Mouse (Mus musculus): ENCODE data around the gene Wdr62.

Wdr62 gene

DNA sequence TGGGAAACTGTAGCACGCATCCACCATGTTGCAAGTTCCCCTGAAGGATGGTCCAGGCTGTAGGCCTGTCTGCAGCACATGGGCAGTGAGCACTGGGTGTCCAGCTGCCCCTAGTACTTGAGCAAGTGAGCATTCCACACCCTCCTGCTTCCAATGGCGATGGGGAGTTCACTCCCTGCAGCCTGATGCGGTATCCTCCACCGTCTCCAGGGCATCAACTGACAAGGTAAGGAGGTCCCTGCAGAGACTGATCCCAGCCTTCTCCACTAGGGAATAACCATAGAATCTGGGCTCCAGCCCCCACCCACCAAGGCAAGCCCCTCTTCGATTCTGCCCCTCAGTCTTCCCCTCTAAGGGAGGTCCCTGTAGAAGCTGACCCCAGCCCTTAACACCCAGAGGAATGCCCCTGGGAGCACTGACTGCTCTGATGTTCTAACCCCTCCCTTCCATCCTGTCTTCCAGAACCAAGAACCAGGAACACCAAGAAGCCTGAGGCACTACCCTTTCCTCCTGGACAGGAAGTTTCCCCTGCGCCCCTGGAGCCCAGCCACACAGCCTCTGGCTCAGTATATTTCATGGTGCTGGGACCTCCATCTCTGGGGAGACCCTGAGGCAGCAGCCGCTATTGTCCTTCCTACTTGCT lies 9.0 kb upstream of the Wdr62 start:
- no peaks in the 10 kb centered on the region for H3K36me3 ChIP-seq (ENCODE audit: control insufficient read depth, insufficient read depth, low read length, poor library complexity, severe bottlenecking)
- H3K27me3 ChIP-seq (ENCODE audit: control insufficient read depth, insufficient read depth, low read length, poor library complexity, severe bottlenecking): 0 out of 2 replicates have a peak, but pooled peaks cover 1% of the 10 kb centered on the region
- DNase-seq (ENCODE audit: low read depth, low spot score): no peak

DNA sequence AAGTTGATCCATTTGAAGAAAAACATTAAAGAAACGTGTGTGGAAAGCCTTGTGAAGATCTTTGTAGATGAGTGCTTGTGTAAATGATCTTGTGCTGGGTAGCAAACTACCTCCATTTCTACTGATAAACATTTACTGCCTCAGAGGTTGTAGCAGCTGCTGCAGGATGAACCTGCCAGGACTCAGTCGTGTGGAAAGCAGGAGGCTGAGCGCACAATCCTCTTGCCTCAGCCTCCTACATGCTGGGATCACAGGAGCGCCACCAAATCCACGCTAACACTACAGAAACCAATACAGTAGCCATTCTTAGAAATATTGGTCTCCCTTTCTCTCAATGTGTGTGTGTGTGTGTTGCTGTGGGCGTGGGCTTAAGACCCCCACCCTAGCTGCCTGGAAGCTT lies 7.8 kb upstream of the Wdr62 start:
- H3K27me3 ChIP-seq (ENCODE audit: control insufficient read depth, insufficient read depth, low read length, poor library complexity, severe bottlenecking): 0 out of 2 replicates have a peak, but pooled peaks cover 1% of the 10 kb centered on the region
- H3K36me3 ChIP-seq (ENCODE audit: control insufficient read depth, insufficient read depth, low read length, poor library complexity, severe bottlenecking): no peaks in the 10 kb centered on the region

DNA sequence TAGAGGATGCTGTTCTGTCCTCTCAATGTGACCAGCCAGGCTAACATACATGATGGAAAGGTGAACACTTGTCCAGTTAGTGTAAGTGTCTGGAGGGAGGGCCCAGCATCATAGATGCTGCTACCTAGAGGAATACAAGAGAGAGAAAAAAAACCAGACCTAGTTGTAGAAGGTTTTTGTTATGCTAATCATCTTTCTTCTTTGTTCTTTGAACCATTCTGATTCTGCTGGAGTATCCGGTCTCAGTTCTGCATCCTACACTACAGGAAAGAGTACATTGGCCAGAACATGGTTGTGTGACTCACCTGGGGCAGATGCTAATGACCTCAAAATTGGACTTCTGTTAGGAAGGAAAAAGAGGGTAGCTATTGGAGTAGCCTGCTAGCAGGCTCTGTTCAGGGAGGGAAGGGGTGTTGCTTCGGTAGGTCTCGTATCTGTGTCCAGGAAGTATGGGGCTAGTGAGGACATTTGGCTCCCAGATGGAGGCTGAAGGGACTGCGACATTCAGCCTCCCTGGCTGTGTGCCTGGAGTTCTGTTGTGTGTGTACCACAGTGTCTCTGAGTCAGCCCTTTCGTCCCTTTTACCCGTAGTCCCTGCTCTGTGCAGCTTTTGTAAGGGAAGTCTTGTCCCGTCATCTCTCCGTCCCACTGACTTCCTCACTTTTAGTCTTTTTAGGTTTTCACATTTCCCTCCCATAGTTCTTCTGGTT lies 6.6 kb upstream of the Wdr62 start:
- H3K27me3 ChIP-seq (ENCODE audit: control insufficient read depth, insufficient read depth, low read length, poor library complexity, severe bottlenecking): 0 out of 2 replicates have a peak, but pooled peaks cover 1% of the 10 kb centered on the region
- H3K36me3 ChIP-seq (ENCODE audit: control insufficient read depth, insufficient read depth, low read length, poor library complexity, severe bottlenecking): no peaks in the 10 kb centered on the region
- no peak for DNase-seq (ENCODE audit: low read depth, low spot score)

More for the DNA sequence above, 7.8 kb upstream of the Wdr62 start:
- no peak for DNase-seq (ENCODE audit: low read depth, low spot score)

DNA sequence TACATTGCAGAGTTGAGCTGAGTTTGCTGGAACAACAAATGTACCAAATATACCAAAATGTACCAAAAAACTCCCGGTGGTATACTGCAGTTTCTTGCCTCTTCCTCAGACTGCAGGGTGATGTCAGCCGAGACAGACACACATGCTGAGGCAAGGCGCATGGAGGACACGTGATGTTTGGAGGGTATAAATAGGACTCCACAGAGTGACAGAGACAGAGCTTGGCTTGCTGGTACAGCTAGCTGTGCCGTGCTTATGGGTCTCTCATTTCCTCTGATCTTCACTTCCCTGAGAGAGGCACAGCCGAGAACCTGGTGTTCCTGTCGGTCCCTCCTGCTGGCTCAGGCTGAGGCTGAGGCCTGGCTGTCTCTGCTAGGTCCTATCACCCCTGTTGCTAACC lies 2.5 kb upstream of the Wdr62 start:
- H3K27me3 ChIP-seq (ENCODE audit: control insufficient read depth, insufficient read depth, low read length, poor library complexity, severe bottlenecking): no peaks in the 10 kb centered on the region
- no peak for DNase-seq (ENCODE audit: low read depth, low spot score)
- H3K36me3 ChIP-seq (ENCODE audit: control insufficient read depth, insufficient read depth, low read length, poor library complexity, severe bottlenecking): no peaks in the 10 kb centered on the region

DNA sequence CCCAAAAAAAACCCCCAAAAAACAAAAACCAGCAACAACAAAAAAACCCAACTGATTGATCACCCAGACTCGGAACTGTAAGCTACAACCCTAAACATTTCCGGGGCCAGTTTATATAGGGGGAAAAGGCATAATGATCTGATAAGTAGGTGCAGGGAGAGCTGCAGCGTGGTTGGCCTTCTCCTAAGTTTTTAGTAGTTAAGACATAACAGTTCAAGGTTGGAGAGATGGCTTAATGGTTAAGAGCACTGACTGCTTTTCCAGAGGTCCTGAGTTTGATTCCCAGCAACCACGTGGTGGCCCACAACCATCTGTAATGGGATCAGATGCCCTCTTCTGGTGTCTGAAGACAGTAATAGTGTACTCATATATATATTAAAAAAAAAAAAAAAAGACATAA lies 1.3 kb upstream of the Wdr62 start:
- Histone ChIP-seq H3K36me3 (ENCODE audit: control insufficient read depth, insufficient read depth, low read length, poor library complexity, severe bottlenecking) (no peaks in the 10 kb centered on the region), H3K27me3 (ENCODE audit: control insufficient read depth, insufficient read depth, low read length, poor library complexity, severe bottlenecking) (no peaks in the 10 kb centered on the region)
- no peak for DNase-seq (ENCODE audit: low read depth, low spot score)

DNA sequence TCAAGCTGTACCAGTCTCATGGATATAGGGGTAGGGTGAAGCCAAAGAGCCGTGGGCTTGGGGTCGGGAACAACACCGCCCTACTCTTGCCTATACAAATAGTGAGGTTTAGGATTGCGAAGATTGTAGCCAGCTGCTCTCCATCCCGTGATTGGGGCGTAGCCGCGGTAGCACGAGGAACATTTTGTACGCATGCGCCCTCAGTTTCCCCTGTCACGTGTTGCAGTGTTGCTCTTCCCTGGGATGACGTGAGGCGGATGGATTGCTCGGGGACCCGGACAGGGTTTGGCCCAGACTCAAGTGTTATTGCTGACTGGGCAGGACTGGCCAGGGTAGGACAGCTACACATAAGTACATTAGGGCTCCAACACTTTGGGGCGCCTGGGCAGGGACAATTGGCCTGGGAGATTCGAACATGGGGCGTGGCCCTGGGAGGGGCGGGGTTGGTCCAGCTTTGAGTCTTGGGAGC lies 485 bp upstream of the Wdr62 start:
- Histone ChIP-seq H3K36me3 (ENCODE audit: control insufficient read depth, insufficient read depth, low read length, poor library complexity, severe bottlenecking) (no peaks in the 10 kb centered on the region), H3K27me3 (ENCODE audit: control insufficient read depth, insufficient read depth, low read length, poor library complexity, severe bottlenecking) (no peaks in the 10 kb centered on the region)
- peak; percentile 93 for DNase-seq (ENCODE audit: low read depth, low spot score)

DNA sequence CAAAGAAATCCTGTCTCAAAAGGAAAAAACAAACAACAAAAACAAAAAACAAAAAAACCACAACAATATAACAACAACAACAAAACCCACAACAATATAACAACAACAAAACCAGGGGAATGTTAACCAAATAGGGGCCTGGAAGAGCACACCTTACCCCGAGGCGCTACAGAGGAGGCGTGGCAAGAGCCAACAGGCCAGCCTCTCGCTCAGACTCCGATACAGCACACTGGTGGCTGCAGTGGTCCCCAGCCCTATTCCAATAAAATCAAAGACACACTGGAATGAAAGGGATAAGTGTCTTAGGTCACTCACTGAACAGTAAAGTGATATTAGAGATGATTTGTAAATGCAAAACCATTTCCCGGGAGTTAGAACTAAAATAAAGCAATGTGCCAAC lies 683 bp downstream of the Wdr62 start:
- no peaks in the 10 kb centered on the region for H3K27me3 ChIP-seq (ENCODE audit: control insufficient read depth, insufficient read depth, low read length, poor library complexity, severe bottlenecking)
- no peak for DNase-seq (ENCODE audit: low read depth, low spot score)
- no peaks in the 10 kb centered on the region for H3K36me3 ChIP-seq (ENCODE audit: control insufficient read depth, insufficient read depth, low read length, poor library complexity, severe bottlenecking)

DNA sequence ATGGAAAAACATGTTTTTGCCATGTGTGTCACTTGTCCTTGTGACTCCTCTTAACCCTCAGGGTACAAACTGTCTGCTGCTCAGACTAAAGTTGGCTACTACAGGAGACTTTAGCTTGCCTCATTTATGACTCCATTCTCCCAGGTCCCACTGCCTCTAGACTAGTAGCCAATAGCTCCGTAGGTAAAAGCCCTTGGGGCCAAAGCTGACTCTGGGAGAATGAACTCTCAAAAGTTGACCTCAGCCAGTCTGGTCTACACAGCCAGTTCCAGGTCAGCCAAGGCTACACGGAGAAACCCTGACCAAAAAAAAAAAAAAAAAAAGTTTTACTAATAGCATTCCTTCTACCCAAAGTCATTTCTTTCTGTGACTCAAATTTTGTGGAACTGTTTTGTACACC lies 1.3 kb downstream of the Wdr62 start:
- H3K27me3 ChIP-seq (ENCODE audit: control insufficient read depth, insufficient read depth, low read length, poor library complexity, severe bottlenecking): no peaks in the 10 kb centered on the region
- DNase-seq (ENCODE audit: low read depth, low spot score): no peak
- H3K36me3 ChIP-seq (ENCODE audit: control insufficient read depth, insufficient read depth, low read length, poor library complexity, severe bottlenecking): no peaks in the 10 kb centered on the region

DNA sequence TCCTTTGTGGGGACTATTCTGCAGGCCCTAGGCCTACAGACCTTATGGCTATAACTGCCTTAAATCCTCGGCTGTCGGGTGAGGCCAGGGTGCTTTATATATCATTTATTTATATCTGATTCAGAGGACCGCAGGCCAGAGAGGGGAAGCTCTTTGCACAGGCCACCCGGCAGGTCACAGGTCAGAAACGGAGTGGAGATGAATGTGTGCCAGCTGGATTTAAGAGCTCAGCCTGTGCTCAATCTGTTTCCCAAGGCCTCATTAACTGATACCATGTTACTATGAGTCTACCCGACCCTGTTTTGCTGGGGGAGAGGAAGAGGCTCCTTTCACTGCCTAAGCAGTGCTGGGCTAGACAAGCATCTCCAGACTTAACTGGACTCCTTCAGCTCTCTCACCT lies 5.8 kb downstream of the Wdr62 start:
- H3K36me3 ChIP-seq (ENCODE audit: control insufficient read depth, insufficient read depth, low read length, poor library complexity, severe bottlenecking): no peaks in the 10 kb centered on the region
- H3K27me3 ChIP-seq (ENCODE audit: control insufficient read depth, insufficient read depth, low read length, poor library complexity, severe bottlenecking): no peaks in the 10 kb centered on the region
- no peak for DNase-seq (ENCODE audit: low read depth, low spot score)

DNA sequence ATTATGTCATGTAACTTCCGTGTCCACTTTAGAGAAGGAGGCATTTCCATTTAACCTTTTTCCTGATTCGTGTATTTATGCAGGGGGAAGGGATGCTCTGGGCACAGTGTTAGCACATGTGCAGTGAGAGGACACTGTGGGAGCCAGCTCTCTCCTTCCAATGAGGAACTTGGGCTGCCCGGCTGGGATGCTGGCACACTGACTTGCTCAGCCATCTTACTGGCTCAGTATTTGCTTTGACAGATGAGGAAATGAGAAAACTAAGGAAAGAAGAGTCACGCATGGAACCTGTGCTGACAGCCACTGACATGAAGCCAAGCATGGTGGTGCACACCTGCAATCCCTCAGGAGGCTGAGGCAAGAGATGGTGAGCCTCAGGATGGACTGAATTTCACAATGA lies 10.6 kb downstream of the Wdr62 start:
- H3K36me3 ChIP-seq (ENCODE audit: control insufficient read depth, insufficient read depth, low read length, poor library complexity, severe bottlenecking): no peaks in the 10 kb centered on the region
- DNase-seq (ENCODE audit: low read depth, low spot score): no peak
- H3K27me3 ChIP-seq (ENCODE audit: control insufficient read depth, insufficient read depth, low read length, poor library complexity, severe bottlenecking): no peaks in the 10 kb centered on the region

DNA sequence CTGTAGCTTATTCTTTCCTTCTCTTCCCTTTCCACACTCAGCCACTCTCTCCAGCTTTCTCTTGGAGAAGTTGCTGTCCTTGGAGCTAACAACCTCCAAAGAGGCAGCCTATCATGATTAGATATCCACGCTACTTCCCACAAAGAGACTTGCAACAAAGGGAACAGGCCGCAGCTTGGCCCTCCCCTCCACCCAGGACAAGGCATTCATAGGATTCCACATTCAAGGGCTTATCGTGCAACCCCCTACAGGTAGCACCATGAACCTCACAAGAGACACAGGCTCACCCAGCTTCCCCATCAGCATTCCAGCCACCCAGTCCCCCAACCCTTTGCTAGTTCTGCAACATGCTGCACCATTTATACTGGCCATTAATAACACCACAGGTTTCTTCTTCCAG lies 13.4 kb downstream of the Wdr62 start:
- DNase-seq (ENCODE audit: low read depth, low spot score): no peak
- Histone ChIP-seq H3K27me3 (ENCODE audit: control insufficient read depth, insufficient read depth, low read length, poor library complexity, severe bottlenecking) (no peaks in the 10 kb centered on the region), H3K36me3 (ENCODE audit: control insufficient read depth, insufficient read depth, low read length, poor library complexity, severe bottlenecking) (no peaks in the 10 kb centered on the region)

DNA sequence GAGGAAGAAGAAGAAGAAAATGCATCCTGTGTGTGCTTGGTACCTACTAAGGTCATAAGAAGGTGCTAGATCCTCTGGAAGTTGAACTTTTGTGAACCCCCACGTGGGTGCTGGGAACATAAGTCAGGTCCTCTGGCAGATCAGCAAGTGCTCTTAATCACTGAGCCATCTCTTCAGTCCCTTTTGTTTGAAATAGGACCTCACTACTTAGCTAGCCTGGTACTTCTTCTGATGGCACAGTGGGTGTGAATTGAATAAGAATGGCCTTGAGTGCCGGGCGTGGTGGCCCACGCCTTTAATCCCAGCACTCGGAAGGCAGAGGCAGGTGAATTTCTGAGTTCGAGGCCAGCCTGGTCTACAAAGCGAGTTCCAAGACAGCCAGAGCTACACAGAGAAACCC lies 14.3 kb downstream of the Wdr62 start:
- Histone ChIP-seq H3K27me3 (ENCODE audit: control insufficient read depth, insufficient read depth, low read length, poor library complexity, severe bottlenecking) (no peaks in the 10 kb centered on the region), H3K36me3 (ENCODE audit: control insufficient read depth, insufficient read depth, low read length, poor library complexity, severe bottlenecking) (peaks cover 3% of the 10 kb centered on the region; the same call in 1 of the 2 replicates)
- DNase-seq (ENCODE audit: low read depth, low spot score): no peak

DNA sequence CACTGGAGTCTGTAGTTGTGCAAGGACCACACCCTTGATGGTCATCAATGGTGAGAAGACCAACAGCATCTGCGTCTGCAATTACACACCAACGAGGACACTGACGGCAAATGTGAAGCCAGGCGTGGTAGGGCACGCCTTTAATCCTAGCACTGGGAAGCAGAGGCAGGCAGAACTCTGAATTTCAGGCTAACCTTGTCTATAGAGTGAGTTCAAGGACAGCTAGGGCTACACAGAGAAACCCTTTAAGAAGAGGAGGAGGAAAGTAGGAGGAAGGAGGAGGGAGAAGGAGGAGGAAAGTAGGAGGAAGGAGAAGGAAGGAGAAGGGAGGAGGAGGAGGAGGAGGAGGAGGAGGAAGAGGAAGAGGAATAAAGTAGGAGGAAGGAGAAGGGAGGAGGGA lies 14.7 kb downstream of the Wdr62 start:
- DNase-seq (ENCODE audit: low read depth, low spot score): no peak
- H3K27me3 ChIP-seq (ENCODE audit: control insufficient read depth, insufficient read depth, low read length, poor library complexity, severe bottlenecking): no peaks in the 10 kb centered on the region
- H3K36me3 ChIP-seq (ENCODE audit: control insufficient read depth, insufficient read depth, low read length, poor library complexity, severe bottlenecking): peaks cover 3% of the 10 kb centered on the region; the same call in 1 of the 2 replicates

DNA sequence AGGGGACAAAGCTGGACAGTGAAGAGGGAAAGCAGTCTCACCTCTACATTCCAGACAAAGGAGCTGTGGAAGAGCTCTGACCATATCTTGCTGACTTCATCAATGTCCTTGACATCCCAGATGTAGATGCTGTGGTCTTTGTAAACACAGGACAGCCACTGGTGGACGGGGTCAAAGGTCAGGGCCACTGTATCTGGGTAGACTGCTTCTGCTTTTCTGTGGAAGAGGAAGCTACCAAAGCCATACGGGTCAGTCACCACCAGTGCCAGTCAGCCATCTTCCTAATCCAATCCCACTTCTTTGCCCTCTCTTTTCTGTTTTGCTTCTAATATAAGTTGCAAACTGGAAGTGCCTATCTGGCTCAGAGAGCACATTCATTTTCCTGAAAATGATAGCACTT lies 15.2 kb downstream of the Wdr62 start:
- Histone ChIP-seq H3K27me3 (ENCODE audit: control insufficient read depth, insufficient read depth, low read length, poor library complexity, severe bottlenecking) (no peaks in the 10 kb centered on the region), H3K36me3 (ENCODE audit: control insufficient read depth, insufficient read depth, low read length, poor library complexity, severe bottlenecking) (peaks cover 3% of the 10 kb centered on the region; the same call in 1 of the 2 replicates)
- DNase-seq (ENCODE audit: low read depth, low spot score): no peak
